Mouse (Mus musculus) bone marrow, adult 2 months (tissue): ENCODE results near the gene Akap6.

ENCODE experiments used
- CTCF ChIP-seq: fragments of 200-500 bp; IDR thresholded peaks from 2 replicates; pipeline ENCODE4 v1.5.1; 2011; ENCODE audit warnings: low read length, control low read depth; ENCODE audit not compliant: control insufficient read depth, insufficient read depth
- POLR2A ChIP-seq: fragments of 200-500 bp; IDR thresholded peaks from 2 replicates; pipeline ENCODE4 v1.6.1; 2011; ENCODE audit warnings: low read depth, mild to moderate bottlenecking, control low read depth, low read length, borderline replicate concordance; ENCODE audit not compliant: control insufficient read depth

GRCm38 (mm10) chr12:52704081-52704480, 4.9 kb downstream of the Akap6 start:
- no peak for TF ChIP-seq CTCF
- TF ChIP-seq POLR2A = no peak
